Mouse (Mus musculus) erythroblast, embryonic 14.5 days (primary cell): ENCODE data around the gene 2010111I01Rik.

Source experiments
- GATA1 ChIP-seq: IDR thresholded peaks from 2 replicates; pipeline ENCODE4 v1.6.1; 2012; ENCODE audit warnings: low read length, inconsistent platforms, mixed read lengths
- TAL1 ChIP-seq: IDR thresholded peaks from 3 replicates; pipeline ENCODE4 v1.6.1; 2012; ENCODE audit warnings: low read length, inconsistent platforms, mixed read lengths

DNA sequence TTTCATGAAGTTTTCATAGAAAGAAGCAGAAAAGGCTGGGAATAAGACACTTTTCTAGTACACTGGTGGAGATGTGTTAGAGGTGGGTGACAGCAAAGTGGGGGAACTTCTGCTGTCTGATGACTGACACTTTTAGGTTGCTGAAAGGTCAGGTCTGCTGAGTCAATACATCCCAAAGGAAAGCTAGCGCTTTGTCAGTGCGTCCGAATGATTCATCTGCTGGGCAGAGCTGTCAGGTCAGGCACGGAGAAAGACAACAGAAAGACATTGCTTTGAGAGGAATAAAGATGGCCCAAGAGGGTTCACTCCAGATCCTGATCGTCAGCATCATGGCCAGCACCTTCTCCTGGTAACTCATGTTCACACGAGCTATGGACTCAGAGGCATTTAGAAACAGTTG, 128.9 kb downstream of the 2010111I01Rik start:
- no peak for TF ChIP-seq TAL1
- TF ChIP-seq GATA1, result no peak
